Mouse (Mus musculus): ENCODE data around the gene Irf6. TPM values are rescaled to one million over a fixed set of nuclear protein-coding genes. Genes with fewer than 3 reads are reported as not detected.

Gene Irf6
- polyA plus RNA-seq, 1 experiment from 2014 or later: 0.60 TPM

GRCm38 (mm10) chr1:193188257-193188656 is 35.3 kb downstream of the Irf6 start:
- Histone ChIP-seq H3K36me3 (ENCODE audit: control insufficient read depth, insufficient read depth, low read length) (no peaks in the 10 kb centered on the region), H3K4me2 (ENCODE audit: low read length) (no peak overlapping the region), H3K9me3 (replicated peaks; ENCODE audit: control insufficient read depth, low read length) (no peaks in the 10 kb centered on the region), H3K9ac (ENCODE audit: low read length) (no peak overlapping the region), H3K27me3 (replicated peaks; ENCODE audit: control insufficient read depth, insufficient read depth, low read length) (no peaks in the 10 kb centered on the region), H3K4me1 (ENCODE audit: control insufficient read depth, insufficient read depth, low read length) (peaks cover 4% of the 10 kb centered on the region; the same call in 1 of the 2 replicates), H3K4me3 (ENCODE audit: low read depth, low read length) (no peak overlapping the region), H3K27ac (ENCODE audit: low read depth, low read length) (no peak overlapping the region)
- ATAC-seq (no peak), DNase-seq (ENCODE audit: low spot score) (no peak)
- WGBS: 89% methylated on average over 6 of the region's 6 CpGs

DNA sequence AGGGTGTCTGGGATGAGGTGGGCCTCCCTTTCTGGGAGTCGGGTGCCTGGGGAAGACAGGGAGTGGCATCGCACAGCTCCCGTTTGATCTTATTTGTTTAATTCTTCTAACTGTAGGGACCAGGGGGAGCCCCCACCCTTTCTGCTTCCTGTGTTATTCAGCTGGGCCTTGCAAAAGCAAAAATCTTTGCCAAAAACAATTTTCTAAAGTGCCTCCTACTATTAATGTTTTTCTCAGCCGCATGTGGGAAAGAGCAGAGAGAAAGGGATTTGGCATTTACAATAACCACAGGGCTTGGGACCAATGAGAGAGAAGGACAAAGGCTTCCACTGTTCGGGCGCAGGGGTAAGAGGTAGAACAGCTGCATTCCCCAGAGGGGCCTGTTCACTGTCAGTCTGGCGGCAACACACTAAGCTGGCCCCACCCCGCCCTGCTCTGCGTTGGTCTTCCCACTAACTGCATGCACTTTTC is 36.3 kb downstream of the Irf6 start:
- peak; percentile 97 for ATAC-seq
- H3K4me2 ChIP-seq (ENCODE audit: low read length): no peak overlapping the region
- 8% methylated on average over 9 of the region's 9 CpGs for WGBS

DNA sequence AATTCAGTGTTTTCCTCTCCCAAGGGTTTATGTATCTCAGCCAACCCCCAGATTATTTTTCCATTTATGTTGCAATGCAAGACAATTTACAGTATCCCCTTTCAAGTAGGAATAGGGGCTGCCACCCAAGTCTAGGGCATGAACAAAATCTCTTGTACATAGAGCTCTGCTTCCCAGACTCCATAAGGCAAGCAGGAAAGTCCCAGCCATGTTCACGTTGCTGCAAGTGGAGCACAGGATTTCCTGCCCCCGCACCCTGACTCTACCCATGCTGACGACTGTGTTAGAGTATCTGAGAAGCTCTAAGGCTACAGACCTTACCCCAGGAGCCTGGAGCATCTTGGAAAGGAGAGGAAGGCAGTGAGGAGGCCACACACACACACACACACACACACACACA is 36.9 kb downstream of the Irf6 start:
- Histone ChIP-seq H3K36me3 (ENCODE audit: control insufficient read depth, insufficient read depth, low read length) (no peaks in the 10 kb centered on the region), H3K4me2 (ENCODE audit: low read length) (no peak overlapping the region), H3K27ac (ENCODE audit: low read depth, low read length) (peak overlapping the region; percentile 50), H3K4me3 (ENCODE audit: low read depth, low read length) (no peak overlapping the region), H3K4me1 (ENCODE audit: control insufficient read depth, insufficient read depth, low read length) (peaks cover 4% of the 10 kb centered on the region; the same call in 1 of the 2 replicates), H3K9me3 (replicated peaks; ENCODE audit: control insufficient read depth, low read length) (no peaks in the 10 kb centered on the region), H3K27me3 (replicated peaks; ENCODE audit: control insufficient read depth, insufficient read depth, low read length) (no peaks in the 10 kb centered on the region), H3K9ac (ENCODE audit: low read length) (no peak overlapping the region)
- WGBS: 63% methylated on average over 3 of the region's 3 CpGs
- ATAC-seq (0 out of 2 replicates have a peak, but pooled peaks have one; percentile 6), DNase-seq (ENCODE audit: low spot score) (no peak)

More for the DNA sequence above, 36.3 kb downstream of the Irf6 start:
- no peaks in the 10 kb centered on the region for H3K9me3 ChIP-seq (replicated peaks; ENCODE audit: control insufficient read depth, low read length)
- H3K9ac ChIP-seq (ENCODE audit: low read length): no peak overlapping the region
- H3K27ac ChIP-seq (ENCODE audit: low read depth, low read length): peak overlapping the region; percentile 50
- peak; percentile 75 for DNase-seq (ENCODE audit: low spot score)
- no peaks in the 10 kb centered on the region for H3K27me3 ChIP-seq (replicated peaks; ENCODE audit: control insufficient read depth, insufficient read depth, low read length)
- H3K4me3 ChIP-seq (ENCODE audit: low read depth, low read length): no peak overlapping the region
- no peaks in the 10 kb centered on the region for H3K36me3 ChIP-seq (ENCODE audit: control insufficient read depth, insufficient read depth, low read length)
- peaks cover 4% of the 10 kb centered on the region; the same call in 1 of the 2 replicates for H3K4me1 ChIP-seq (ENCODE audit: control insufficient read depth, insufficient read depth, low read length)

GRCm38 (mm10) chr1:193191675-193192283 is 38.9 kb downstream of the Irf6 start:
- Histone ChIP-seq H3K36me3 (ENCODE audit: control insufficient read depth, insufficient read depth, low read length) (no peaks in the 10 kb centered on the region), H3K9me3 (replicated peaks; ENCODE audit: control insufficient read depth, low read length) (no peaks in the 10 kb centered on the region), H3K27ac (ENCODE audit: low read depth, low read length) (no peak overlapping the region), H3K4me3 (ENCODE audit: low read depth, low read length) (no peak overlapping the region), H3K9ac (ENCODE audit: low read length) (no peak overlapping the region), H3K27me3 (replicated peaks; ENCODE audit: control insufficient read depth, insufficient read depth, low read length) (no peaks in the 10 kb centered on the region), H3K4me1 (ENCODE audit: control insufficient read depth, insufficient read depth, low read length) (peaks cover 4% of the 10 kb centered on the region; the same call in 1 of the 2 replicates), H3K4me2 (ENCODE audit: low read length) (no peak overlapping the region)
- DNase-seq (ENCODE audit: low spot score) (no peak), ATAC-seq (no peak)
- WGBS: 91% methylated on average over 7 of the region's 7 CpGs

- no peaks in the 10 kb centered on the region for H3K9me3 ChIP-seq (replicated peaks; ENCODE audit: control insufficient read depth, low read length)
- H3K9ac ChIP-seq (ENCODE audit: low read length): no peak overlapping the region
- ATAC-seq (no peak), DNase-seq (ENCODE audit: low spot score) (no peak)
- no peaks in the 10 kb centered on the region for H3K27me3 ChIP-seq (replicated peaks; ENCODE audit: control insufficient read depth, insufficient read depth, low read length)
- WGBS: 68% methylated on average over 3 of the region's 3 CpGs
- H3K36me3 ChIP-seq (ENCODE audit: control insufficient read depth, insufficient read depth, low read length): no peaks in the 10 kb centered on the region
- H3K4me3 ChIP-seq (ENCODE audit: low read depth, low read length): no peak overlapping the region
- no peak overlapping the region for H3K27ac ChIP-seq (ENCODE audit: low read depth, low read length)
- H3K4me2 ChIP-seq (ENCODE audit: low read length): no peak overlapping the region
- H3K4me1 ChIP-seq (ENCODE audit: control insufficient read depth, insufficient read depth, low read length): no peaks in the 10 kb centered on the region
These were observed 41.7 kb downstream of the Irf6 start for GRCm38 (mm10) chr1:193194416-193195140.

DNA sequence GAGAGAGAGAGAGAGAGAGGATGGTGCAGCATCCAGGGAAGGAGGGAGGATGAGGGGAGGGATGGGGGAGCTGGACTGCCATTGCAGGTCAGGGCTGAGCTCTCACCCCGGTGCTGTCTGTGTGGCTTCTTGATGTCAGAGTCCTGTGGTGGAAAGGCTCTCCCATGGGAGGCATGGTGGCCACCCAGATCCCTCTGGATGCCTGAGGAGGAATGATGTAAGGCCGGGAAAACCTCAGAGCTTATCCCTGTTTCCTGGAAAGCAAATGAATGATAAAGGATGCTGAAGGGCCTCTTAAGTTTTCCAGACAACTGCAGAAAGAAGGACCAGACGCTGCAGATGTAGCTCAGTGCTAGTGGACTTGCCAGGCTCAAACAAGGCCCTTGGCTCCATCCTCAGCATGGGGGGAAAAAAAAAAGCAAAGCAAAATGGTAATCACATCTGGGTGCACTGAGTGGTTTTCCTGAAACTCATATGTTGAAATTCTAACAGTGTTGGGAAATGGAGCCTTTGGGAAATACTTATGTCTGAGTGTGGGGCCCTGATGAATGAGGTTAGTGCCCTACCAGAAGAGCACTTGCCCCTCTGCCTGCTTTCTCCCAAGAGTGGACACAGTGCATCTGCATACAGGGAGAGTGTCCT is 42.4 kb downstream of the Irf6 start:
- WGBS: 69% methylated on average over 3 of the region's 3 CpGs
- Histone ChIP-seq H3K9ac (ENCODE audit: low read length) (no peak overlapping the region), H3K9me3 (replicated peaks; ENCODE audit: control insufficient read depth, low read length) (no peaks in the 10 kb centered on the region), H3K36me3 (ENCODE audit: control insufficient read depth, insufficient read depth, low read length) (no peaks in the 10 kb centered on the region), H3K27ac (ENCODE audit: low read depth, low read length) (no peak overlapping the region), H3K4me2 (ENCODE audit: low read length) (no peak overlapping the region), H3K27me3 (replicated peaks; ENCODE audit: control insufficient read depth, insufficient read depth, low read length) (no peaks in the 10 kb centered on the region), H3K4me3 (ENCODE audit: low read depth, low read length) (no peak overlapping the region), H3K4me1 (ENCODE audit: control insufficient read depth, insufficient read depth, low read length) (no peaks in the 10 kb centered on the region)
- ATAC-seq: no peak
- DNase-seq (ENCODE audit: low spot score): no peak

DNA sequence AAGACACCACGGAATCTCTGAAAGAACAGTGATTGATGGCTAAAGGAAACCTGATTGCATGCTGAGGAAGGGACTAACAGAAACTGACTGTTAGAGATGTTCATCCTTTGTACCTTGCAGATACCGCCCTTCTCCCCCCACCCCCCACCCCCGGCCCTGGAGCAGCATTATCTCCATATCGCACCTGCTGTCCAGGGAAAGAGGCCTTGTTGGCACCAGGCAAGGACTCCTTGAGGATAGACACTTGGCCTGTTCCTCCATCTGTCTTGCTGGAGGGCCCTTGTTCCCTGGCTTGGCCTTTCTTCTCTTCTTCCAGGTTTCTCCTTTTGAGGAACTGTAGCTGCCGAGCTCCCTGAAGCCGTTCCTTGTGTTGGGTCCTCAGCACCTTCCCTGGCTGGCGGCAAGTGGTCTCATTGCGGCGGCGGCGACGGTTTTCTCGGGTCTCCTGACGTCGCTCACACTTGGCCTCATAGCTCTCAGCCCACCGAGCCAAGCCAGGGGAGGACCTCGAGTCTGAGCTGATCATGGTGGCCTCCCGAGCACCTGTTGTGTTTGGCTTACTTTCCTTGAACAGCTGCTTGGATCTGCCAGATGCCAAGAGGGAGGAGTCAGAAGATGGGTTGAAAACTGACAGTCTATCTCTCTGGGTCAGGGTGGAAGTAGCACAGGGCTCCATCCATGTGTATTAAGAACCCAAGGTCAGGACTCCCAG is 44.7 kb downstream of the Irf6 start:
- Histone ChIP-seq H3K27me3 (replicated peaks; ENCODE audit: control insufficient read depth, insufficient read depth, low read length) (no peaks in the 10 kb centered on the region), H3K27ac (ENCODE audit: low read depth, low read length) (no peak overlapping the region), H3K4me3 (ENCODE audit: low read depth, low read length) (no peak overlapping the region), H3K9me3 (replicated peaks; ENCODE audit: control insufficient read depth, low read length) (no peaks in the 10 kb centered on the region), H3K4me2 (ENCODE audit: low read length) (no peak overlapping the region), H3K4me1 (ENCODE audit: control insufficient read depth, insufficient read depth, low read length) (no peaks in the 10 kb centered on the region), H3K9ac (ENCODE audit: low read length) (no peak overlapping the region), H3K36me3 (ENCODE audit: control insufficient read depth, insufficient read depth, low read length) (no peaks in the 10 kb centered on the region)
- DNase-seq (ENCODE audit: low spot score) (no peak), ATAC-seq (no peak)
- WGBS: 92% methylated on average over 18 of the region's 18 CpGs

- Histone ChIP-seq H3K27ac (ENCODE audit: low read depth, low read length) (no peak overlapping the region), H3K27me3 (replicated peaks; ENCODE audit: control insufficient read depth, insufficient read depth, low read length) (no peaks in the 10 kb centered on the region), H3K36me3 (ENCODE audit: control insufficient read depth, insufficient read depth, low read length) (no peaks in the 10 kb centered on the region), H3K9ac (ENCODE audit: low read length) (no peak overlapping the region), H3K4me3 (ENCODE audit: low read depth, low read length) (no peak overlapping the region), H3K4me2 (ENCODE audit: low read length) (no peak overlapping the region), H3K9me3 (replicated peaks; ENCODE audit: control insufficient read depth, low read length) (no peaks in the 10 kb centered on the region), H3K4me1 (ENCODE audit: control insufficient read depth, insufficient read depth, low read length) (no peaks in the 10 kb centered on the region)
- DNase-seq (ENCODE audit: low spot score) (no peak), ATAC-seq (no peak)
- 83% methylated on average over 2 of the region's 2 CpGs for WGBS
These were observed 45.4 kb downstream of the Irf6 start for GRCm38 (mm10) chr1:193198312-193198711.

Data from forebrain, embryonic 14.5 days (tissue).